In the genomic region with DNA sequence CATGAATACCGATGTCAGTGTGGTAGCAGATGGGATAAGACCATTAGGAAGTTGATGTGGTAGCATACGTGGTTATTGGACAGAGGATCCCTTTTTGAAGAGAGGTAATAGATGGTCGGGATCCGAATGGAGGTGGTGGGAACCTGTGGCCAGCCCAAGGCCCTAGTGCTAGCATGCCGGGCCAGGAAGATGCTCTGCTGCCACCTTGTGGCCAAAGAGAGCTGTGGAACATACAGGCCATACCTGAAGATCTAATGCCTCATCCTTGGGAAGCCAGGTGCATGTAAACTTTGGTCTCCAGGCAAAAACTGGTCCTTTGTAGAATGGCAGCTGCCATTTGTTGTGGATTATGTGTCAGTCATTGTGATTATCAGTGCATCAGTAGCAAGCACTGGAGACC, we compare ENCODE assay signal across 9 mouse cellular contexts. TPM values are rescaled to one million over a fixed set of nuclear protein-coding genes. Genes with fewer than 3 reads are reported as not detected.
DNase-seq lines count a peak whose midpoint lies in the region.
"Had no signal": no experiment of that assay in that cellular context is flagged by ENCODE, and none has a peak within 500 bp of the region (broad histone marks: within the 10 kb centered on the region; RNA-seq: fewer than 3 reads in every experiment).

No protein-coding gene starts in this region.

- H3K27ac ChIP-seq in heart, embryonic 10.5 days, result no peak overlapping the region
- H3K27ac ChIP-seq: heart, embryonic 15.5 days had no signal

- H3K4me1 ChIP-seq in heart, embryonic 10.5 days, result peaks cover 52% of the 10 kb centered on the region

- H3K4me3 ChIP-seq in heart, embryonic 10.5 days, result no peak overlapping the region
- H3K4me3 ChIP-seq: heart, embryonic 15.5 days had no signal

- H3K9me3 ChIP-seq in heart, embryonic 10.5 days, result no peaks in the 10 kb centered on the region
- H3K9me3 ChIP-seq: heart, embryonic 15.5 days had no signal

- peaks cover under 1% of the 10 kb centered on the region; the same call in 1 of the 2 replicates for H3K36me3 ChIP-seq in heart, embryonic 10.5 days
- H3K36me3 ChIP-seq: heart, embryonic 15.5 days had no signal

- DNase-seq in CD8-positive naive resting alpha-beta T cell, adult 2 months (ENCODE audit: low read depth in 2 of 2, low spot score in 2 of 2), result peak; percentile 59 to 73
- DNase-seq in adrenal gland, adult 18-20 months (ENCODE audit: low spot score in 2 of 2), result peak; percentile 76 to 81
- peak; percentile 88 for DNase-seq in embryo, embryonic 11 days
- DNase-seq in heart, embryonic 10.5 days (ENCODE audit: low spot score), result peak; percentile 90
- peak; percentile 85 to 91 for DNase-seq in kidney, postnatal 25 days
- peak; percentile 83 for DNase-seq in lung, postnatal 25 days (ENCODE audit: low spot score)
- DNase-seq in right cerebral cortex, adult 2 months (ENCODE audit: low spot score in 2 of 2), result peak; percentile 77 to 86
- DNase-seq in ovary, postnatal 14 days (ENCODE audit: low spot score), result no peak

- 0 out of 2 replicates have a peak, but pooled peaks cover 11% of the 10 kb centered on the region for H3K27me3 ChIP-seq in heart, embryonic 10.5 days (ENCODE audit: insufficient read depth, poor library complexity, severe bottlenecking)

- WGBS in heart, embryonic 10.5 days, result 12% methylated on average over 5 of the region's 5 CpGs

RNA-seq across cellular contexts. Expression of gene Agap3, which starts 18.6 kb away (rescaled TPM):
- total RNA-seq in adrenal gland, adult 18-20 months (2021), result 10 to 100 TPM; 79.5 to 94.0 TPM
- 20.1 and 30.1 TPM in 2 replicates for polyA plus RNA-seq in heart, embryonic 10.5 days (2016; fragmentation: Nextera tagmentation; extraction: Ambion mirVana)

RNA-seq across cellular contexts. Expression of gene Tmub1, which starts 22.9 kb away (rescaled TPM):
- 10 to 100 TPM; 11.7 to 13.2 TPM for total RNA-seq in adrenal gland, adult 18-20 months (2021)
- 21.3 and 22.3 TPM in 2 replicates for polyA plus RNA-seq in heart, embryonic 10.5 days (2016; fragmentation: Nextera tagmentation; extraction: Ambion mirVana)

RNA-seq across cellular contexts. Expression of gene Fastk, which starts 25.5 kb away (rescaled TPM):
- total RNA-seq in adrenal gland, adult 18-20 months (2021), result 100 to 1,000 TPM in 1 of 2 experiments, 10 to 100 TPM in 1; 94.6 to 117 TPM
- 156 and 197 TPM in 2 replicates for polyA plus RNA-seq in heart, embryonic 10.5 days (2016; fragmentation: Nextera tagmentation; extraction: Ambion mirVana)

RNA-seq across cellular contexts. Expression of gene Slc4a2, which starts 47.0 kb away (rescaled TPM):
- 10 to 100 TPM; 49.3 to 62.3 TPM for total RNA-seq in adrenal gland, adult 18-20 months (2021)
- 33.2 and 36.0 TPM in 2 replicates for polyA plus RNA-seq in heart, embryonic 10.5 days (2016; fragmentation: Nextera tagmentation; extraction: Ambion mirVana)

RNA-seq across cellular contexts. Expression of gene Cdk5, which starts 47.3 kb away (rescaled TPM):
- 10 to 100 TPM; 42.4 to 47.5 TPM for total RNA-seq in adrenal gland, adult 18-20 months (2021)
- polyA plus RNA-seq in heart, embryonic 10.5 days (2016; fragmentation: Nextera tagmentation; extraction: Ambion mirVana), result 33.9 and 37.4 TPM in 2 replicates
